Mouse (Mus musculus): ENCODE data around the gene Gm614.

Gene Gm614

GRCm38 (mm10) chrX:101256603-101257002, 7.2 kb downstream of the Gm614 start:
- DNase-seq (ENCODE audit: low read depth) = peak; percentile 39

GRCm38 (mm10) chrX:101254740-101255139, 9.1 kb downstream of the Gm614 start:
- DNase-seq (ENCODE audit: low read depth) = no peak

GRCm38 (mm10) chrX:101253952-101254729, 9.7 kb downstream of the Gm614 start, which contains the start of gene Foxo4:
Gene Foxo4, plus strand, starts transcription at chrX:101254528.
- DNase-seq (ENCODE audit: low read depth) = peak; percentile 93

GRCm38 (mm10) chrX:101245011-101245410, 18.8 kb downstream of the Gm614 start:
- no peak for DNase-seq (ENCODE audit: low read depth)

- DNase-seq (ENCODE audit: low read depth) = no peak
Observed at GRCm38 (mm10) chrX:101222796-101223162, 41.0 kb downstream of the Gm614 start.

GRCm38 (mm10) chrX:101221834-101222795, 41.7 kb downstream of the Gm614 start, which contains the start of gene Snx12:
Gene Snx12, minus strand, starts transcription at chrX:101222563.
- peak; percentile 90 for DNase-seq (ENCODE audit: low read depth)
